Mouse (Mus musculus) heart, postnatal 4 days (tissue): ENCODE measurements around the gene Tmem144. TPM values are rescaled to one million over a fixed set of nuclear protein-coding genes. Genes with fewer than 3 reads are reported as not detected.

Experiments used
- DNase-seq: peaks from one replicate; pipeline ENCODE4 v3.0.0; 2021
- total RNA-seq, 2 experiments: library from RNA; stranded (reverse); gene quantifications; 2 replicates each; pipeline ENCODE4 v1.2.3; 2021

Gene Tmem144
- total RNA-seq = 10 to 100 TPM; 10.4 to 10.6 TPM

- DNase-seq = no peak
Measured at GRCm38 (mm10) chr3:79852654-79853166, at the start of gene Tmem144. Gene Tmem144 (minus strand): TSS chr3:79852773.

DNA sequence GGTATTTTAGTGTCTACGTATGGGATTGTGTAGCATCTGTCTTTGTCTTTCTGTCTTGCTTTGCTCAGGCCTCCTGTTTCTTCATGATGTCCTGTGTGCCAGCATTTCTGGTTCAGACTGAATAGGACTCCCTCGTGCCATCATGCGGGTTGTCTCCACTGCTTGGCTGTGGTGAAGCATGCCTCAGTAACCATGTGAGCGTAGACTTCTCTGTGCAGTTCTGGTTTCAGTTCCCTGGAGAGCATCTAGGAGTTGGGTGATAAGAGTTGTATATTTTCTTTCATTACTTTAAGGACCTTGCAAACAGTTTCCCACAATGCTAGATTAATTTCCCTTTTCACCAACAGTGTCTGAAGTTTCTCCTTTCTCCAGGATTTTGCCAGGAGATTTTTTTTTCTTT is 49.2 kb upstream of the Tmem144 start:
- DNase-seq = no peak

GRCm38 (mm10) chr3:79901321-79901720 is 48.7 kb upstream of the Tmem144 start:
- no peak for DNase-seq

DNA sequence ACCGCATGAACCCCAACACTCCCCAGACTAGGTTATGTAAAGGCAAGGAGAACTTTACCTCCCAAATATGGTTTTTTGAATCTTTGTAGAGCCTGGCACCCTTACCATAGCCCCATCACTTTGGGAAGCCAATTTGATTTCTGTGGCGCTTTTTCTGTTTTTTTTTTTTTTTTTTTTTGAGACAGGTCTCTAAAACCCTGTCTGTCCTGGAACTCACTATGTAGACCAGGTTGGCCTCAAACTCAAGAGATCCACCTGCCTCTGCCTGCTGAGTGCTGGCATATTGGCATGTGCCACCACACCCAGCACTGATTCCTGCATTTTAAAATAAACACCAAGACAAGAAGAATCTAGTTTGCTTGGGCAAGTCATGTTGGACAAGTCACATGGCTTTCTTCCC is 47.9 kb upstream of the Tmem144 start:
- no peak for DNase-seq

DNA sequence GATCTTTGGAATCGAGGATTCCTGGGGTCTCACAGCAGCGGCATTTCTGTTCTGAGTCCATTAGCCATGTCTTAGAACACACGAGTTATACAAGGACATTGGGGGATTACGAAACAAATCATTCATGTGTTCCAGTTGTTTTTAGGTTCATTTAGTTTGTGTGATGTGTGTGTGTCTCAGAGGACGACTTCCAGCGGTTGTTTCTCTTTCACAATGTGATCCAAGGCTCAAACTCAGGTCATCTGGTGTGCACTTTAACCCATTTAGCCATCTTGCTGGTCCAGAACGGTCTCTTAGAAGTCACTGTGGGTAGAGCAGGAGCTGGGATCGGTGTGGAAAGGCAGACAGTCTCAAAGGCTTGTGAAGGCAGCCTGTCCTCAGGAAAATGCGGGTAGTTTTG is 47.3 kb upstream of the Tmem144 start:
- no peak for DNase-seq

- no peak for DNase-seq
Measured at GRCm38 (mm10) chr3:79898514-79898913, 45.9 kb upstream of the Tmem144 start.

DNA sequence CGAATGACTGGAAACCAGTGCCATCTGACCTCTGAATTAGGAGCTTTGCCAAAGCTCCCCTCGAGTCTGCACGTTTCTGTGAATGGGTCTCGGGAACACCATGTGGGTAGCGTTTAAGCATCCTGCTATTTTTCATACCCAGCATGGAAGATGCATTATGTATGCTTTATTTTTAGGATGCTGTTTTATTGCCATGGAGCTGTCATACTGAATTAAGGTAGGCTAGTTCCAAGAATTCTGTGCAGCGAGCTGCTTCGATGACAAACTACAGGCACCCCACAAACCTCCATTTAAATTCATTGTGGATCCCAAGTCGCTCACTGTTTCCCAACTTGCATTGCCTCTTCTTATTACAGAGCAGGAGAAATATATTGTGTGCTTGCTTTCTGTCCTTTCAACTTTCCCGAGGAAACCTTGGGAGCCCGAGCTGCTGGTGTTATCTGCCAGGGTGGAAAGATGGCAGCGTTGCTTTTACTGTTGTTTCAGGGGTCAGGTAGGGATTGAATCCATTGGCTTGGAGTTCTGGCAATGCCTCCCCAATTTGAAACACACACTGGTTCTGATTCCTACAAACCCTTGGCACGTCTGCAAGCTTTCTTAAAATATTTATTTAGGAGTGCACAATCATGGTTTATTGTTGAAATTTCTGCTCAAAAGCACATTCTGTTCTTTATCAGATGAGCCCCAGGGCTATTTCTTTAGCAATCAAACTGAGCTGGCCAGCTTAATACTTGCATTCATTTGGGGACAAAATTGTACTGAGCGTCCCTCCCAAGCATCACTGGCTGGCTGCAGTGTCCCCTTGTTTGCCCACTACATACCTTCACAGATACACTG is 45.2 kb upstream of the Tmem144 start:
- no peak for DNase-seq

DNA sequence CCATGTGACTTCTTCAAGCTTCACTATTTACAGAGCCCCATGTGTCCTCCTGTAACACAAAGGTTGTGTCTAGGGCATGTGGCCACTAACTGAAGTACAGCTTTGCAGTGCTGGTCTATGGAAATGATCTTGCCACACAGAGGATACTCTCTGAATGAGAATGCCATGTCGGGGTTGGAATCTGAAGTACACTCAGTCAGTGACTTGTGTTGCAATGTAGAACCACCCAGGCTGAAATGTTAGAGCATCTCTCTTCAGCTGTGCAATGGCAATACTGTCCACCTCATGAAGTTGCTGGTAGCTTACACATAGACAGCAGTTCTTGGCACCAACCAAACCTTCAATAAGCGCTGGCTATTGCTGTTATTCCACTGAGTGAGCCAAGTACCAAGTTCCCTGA is 35.4 kb upstream of the Tmem144 start:
- DNase-seq = no peak

DNA sequence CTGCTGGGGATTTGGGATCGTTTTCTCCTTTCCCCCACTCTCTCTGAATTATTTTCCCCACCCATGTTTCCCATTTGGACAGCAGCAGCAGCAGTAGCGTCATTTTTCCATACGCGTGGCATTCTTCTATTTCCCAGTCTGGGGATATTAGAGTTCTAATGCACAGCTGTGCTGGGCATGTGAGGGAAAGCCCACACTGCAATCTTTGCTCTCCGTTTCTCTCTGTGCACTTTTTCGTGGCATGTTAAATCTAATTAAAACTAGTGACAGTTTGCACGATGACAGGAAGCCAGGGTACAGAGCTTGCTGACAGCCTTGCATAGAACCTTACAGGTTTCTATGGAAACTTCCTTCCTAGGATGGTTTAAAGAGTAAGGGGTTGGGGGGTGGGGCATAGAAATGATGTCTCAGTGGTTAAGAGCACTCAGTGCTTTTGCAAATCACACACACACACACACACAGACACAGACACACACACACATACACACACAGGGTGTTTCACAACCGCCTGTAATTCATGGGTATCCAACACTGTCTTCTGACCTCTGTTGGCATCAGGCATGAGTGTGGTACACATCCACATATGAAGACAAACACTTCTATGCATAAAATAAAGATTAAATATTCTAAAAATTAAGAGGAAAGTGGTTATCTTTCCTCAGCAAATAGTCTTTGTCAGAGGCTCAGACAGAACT is 34.7 kb upstream of the Tmem144 start:
- no peak for DNase-seq

- DNase-seq = peak; percentile 72
Measured at GRCm38 (mm10) chr3:79886357-79887091, 34.0 kb upstream of the Tmem144 start.

DNA sequence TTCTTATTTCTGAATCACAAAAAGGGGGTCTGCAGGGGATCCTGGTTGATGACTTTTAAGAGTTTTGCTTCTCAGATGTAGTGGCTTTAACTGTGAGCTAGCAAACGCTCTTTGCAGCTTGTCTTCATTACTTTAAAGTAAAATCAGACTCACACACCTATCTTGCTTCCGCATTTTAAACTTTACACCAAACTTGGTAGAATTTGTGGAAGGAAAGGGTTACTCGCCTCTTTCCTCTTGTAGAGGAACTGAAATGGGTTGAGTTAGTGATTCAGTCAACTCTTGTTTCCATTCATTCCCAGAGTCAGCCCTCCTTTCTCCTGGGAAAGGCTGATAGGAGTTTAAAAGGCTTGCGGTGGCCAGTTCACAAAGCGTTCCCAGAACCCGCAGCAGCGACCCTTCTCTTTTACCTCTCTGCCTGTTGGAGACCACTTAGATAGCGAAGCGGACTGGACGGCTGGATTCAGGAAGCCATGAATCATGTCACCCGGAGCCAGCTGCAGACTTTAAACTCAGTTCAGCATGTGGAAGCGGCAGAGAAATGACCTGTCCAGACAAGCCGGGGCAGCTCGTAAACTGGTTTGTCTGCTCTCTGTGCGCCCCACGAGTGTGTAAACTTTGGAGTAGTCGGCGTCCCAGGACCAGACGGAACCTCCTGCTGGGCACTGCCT is 33.2 kb upstream of the Tmem144 start:
- peak; percentile 55 for DNase-seq

- DNase-seq = peak; percentile 86
Measured at GRCm38 (mm10) chr3:79884761-79885189, 32.2 kb upstream of the Tmem144 start.

- DNase-seq = peak; percentile 33
Measured at GRCm38 (mm10) chr3:79884305-79884704, 31.7 kb upstream of the Tmem144 start, which contains the start of gene Fam198b. Gene Fam198b (plus strand): TSS chr3:79884533.

DNA sequence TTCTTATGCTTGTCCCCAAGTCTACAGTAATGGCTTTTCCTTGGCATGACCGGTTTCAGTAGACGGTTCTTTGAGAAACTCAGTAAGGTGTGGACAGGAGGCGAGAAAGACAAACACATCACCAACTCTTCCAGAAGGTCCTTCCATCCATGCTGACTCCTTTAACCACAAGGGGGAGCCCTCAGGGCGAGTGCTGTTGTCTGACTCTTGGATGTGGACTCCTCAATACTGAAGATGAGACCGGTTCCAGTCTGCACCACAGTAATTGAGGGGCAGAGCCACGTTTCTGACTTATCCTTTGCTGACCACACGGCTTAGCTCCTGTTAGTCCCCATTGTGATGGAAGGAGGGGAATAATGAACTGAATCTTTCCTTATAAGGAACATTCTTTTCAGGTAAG is 30.5 kb upstream of the Tmem144 start:
- DNase-seq = peak; percentile 86

- DNase-seq = no peak
Measured at GRCm38 (mm10) chr3:79881645-79882044, 29.1 kb upstream of the Tmem144 start.

DNA sequence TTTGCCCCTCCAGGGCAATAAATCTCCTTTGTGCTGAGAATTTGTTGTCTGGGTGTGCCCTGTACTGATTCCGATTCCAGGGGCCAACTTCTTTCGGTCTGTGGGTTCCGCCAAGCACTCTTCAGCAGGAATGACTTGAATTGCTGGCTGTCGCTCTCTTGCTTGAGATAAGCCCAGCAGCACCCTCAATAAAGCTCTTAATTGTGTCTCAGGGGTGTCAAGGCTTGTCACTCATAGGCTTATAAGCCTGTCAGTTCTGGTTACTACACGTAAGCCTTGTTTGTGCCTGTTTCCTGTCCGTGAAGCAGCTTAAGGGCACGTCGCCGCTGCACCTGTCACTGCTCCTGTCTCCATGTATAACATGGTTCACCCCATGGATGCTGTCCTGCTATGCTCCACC is 26.7 kb upstream of the Tmem144 start:
- no peak for DNase-seq

- DNase-seq = no peak
Measured at GRCm38 (mm10) chr3:79878350-79878749, 25.8 kb upstream of the Tmem144 start.

- no peak for DNase-seq
Measured at GRCm38 (mm10) chr3:79875471-79875870, 22.9 kb upstream of the Tmem144 start.

- DNase-seq = no peak
Measured at GRCm38 (mm10) chr3:79867121-79867709, 14.6 kb upstream of the Tmem144 start.

DNA sequence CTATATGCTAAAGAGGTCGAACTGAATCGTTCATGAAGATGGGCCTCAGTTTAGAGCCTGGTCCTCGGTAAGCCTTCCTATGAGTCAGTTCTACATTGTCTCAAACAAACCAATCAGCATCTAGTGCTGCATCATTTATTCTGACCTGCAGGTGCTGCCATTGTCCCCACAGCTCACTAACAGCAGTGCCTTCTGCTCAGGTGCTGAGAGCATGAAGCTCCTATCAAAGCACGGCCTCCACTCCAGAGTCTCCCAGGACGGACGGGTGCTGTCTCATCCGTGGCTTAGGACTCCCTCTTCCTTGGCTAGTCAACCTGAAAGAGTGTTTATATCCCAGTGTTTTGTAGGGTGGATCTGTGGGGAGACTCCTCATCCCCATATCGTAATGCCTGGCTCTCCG is 14.0 kb upstream of the Tmem144 start:
- no peak for DNase-seq

- DNase-seq = no peak
Measured at GRCm38 (mm10) chr3:79866089-79866488, 13.5 kb upstream of the Tmem144 start.

DNA sequence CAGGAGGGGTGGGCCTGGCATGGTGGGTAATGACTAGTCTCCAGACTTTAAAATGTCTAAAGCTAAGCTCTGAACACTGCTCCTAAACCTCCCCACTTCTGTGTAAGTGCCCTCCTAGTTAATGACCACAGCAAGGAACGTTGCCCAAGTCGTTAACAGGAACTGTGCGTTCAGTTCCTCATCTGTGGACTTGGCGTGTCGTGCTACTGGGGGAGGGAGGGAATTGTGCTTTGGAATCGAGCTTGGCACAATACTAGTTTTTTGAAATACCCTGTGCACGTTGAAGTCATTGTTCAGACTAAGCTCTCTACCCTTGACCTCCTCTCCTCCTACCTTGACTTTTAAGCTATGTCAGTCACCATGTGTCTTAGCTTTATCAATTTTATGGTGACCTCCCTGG is 12.3 kb upstream of the Tmem144 start:
- no peak for DNase-seq
